Mouse (Mus musculus) heart, postnatal 4 days (tissue): ENCODE data around the gene Astn1. TPM values are rescaled to one million over a fixed set of nuclear protein-coding genes. Genes with fewer than 3 reads are reported as not detected.

ENCODE experiments used
- DNase-seq: peaks from one replicate; pipeline ENCODE4 v3.0.0; 2021
- total RNA-seq, 2 experiments: library from RNA; stranded (reverse); gene quantifications; 2 replicates each; pipeline ENCODE4 v1.2.3; 2021

The Astn1 gene
- 1 to 10 TPM; 1.6 to 2.1 TPM for total RNA-seq

GRCm38 (mm10) chr1:158361964-158362291 lies at the start of gene Astn1:
Gene Astn1 (plus strand): TSS chr1:158362273.
- no peak for DNase-seq

DNA sequence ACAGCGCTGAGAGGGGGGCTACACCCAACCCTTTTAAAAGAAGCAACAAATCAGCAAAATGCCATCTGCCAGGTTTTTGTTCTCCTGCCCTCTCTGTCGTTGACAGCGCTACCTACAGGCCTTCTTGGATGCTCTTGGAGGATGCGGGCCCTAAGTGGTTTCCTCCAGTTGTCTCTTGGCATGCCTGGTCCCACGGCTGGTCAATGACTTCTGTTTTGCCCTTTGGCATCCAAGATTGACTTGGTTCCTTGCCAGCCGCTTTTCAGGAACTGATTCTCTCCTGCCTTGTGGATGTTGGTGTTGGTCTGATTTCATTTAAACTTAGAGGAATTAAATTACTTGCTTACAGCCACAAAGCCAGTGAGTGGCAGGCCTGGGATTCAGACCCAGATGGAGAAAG lies 38.7 kb upstream of the Astn1 start:
- DNase-seq, result no peak

GRCm38 (mm10) chr1:158328126-158328525 lies 33.9 kb upstream of the Astn1 start:
- no peak for DNase-seq

DNA sequence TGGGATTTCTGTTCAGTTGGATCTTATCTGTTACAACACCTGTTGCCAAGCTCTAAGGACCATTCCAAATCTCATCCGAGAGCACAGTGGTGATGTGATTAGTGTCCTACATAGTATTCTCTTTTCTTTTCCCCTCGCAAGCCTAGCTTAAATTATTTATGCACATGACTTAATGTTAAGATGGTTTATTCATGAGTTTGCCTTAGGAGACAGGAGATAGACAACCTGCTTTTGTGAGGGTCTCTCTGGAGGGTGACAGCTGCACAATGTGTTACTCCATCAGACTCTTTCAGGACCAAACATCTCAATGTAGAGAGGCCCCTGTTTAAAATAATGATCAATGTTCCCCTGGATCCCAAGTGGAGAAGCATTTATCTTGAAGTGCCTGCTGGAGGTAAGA lies 33.2 kb upstream of the Astn1 start:
- DNase-seq, result no peak

- DNase-seq, result no peak
These were observed 18.8 kb upstream of the Astn1 start for GRCm38 (mm10) chr1:158343243-158343714.

DNA sequence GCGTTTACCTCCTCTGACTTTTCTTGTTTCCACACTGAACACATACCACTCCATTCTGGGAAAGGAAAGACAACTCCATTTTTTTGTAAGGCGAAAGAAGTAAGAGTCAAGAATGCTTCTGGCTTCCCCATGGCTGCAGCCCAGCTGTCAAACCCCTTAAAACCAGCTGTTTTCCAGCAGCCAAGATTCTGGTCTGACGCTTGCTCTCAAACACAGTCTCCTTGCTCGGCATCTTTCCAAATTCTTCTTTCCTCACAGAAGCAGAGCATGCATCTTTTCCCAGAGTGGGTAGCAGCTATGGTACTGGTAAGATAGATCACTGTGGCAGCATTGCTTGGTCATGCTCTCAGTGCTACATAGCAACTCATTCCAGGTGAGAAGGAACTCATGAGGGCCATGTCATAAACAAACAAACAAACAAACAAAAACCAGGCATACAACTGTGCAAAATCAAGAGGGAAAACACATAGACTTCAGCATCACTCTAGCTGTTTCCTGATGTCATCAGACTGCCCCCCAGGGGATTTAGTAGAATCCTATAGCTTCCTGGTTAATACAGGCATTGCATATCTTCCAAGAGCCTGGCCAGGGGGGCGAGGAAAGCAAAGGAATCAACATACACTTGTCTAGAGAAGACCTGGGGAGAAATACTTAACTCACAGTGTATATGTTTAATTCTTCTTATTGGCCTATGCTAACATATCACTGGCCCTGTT lies 8.3 kb upstream of the Astn1 start:
- peak; percentile 15 for DNase-seq

DNA sequence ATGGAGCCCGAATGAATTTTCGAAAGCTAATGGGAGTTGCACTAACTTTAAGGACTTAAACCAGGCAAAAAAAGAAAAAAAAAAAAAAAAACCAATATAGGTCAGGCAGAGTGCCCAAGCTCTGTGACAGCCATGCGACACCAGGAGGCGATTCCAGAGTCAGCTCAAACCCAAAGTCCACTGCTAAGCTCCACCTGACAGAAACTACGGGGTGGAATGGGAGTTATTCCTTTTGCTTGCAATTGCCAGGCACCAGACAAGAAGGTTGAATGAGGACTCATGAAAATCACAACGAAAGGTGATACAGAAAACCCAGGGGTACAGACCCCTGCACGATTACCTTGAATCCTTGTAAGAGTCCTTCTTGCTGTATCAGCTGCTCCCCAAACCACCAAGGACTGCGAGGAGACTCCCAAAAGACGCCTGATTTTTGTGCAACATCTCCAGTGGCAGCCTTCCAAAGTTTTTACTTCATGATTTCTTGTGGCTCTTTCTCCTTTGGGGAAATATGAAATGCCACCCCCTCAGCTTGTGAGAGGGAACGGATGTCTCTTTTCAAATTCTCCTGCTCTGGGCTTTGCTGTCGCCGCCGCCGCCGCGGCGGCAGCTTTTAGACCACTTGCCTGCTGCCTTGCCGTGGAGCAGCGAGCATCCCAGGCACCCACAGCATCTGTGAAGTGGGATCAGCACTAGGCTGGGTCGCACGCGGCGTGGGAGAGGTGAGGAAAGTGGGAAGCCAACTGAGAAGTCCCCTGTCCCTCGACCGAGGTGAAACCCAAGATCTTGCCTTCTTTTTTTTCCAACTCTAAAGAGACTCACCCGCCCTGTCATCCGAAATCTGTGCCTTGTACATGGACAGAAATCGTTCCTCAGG lies 6.7 kb upstream of the Astn1 start:
- DNase-seq, result peak; percentile 13

DNA sequence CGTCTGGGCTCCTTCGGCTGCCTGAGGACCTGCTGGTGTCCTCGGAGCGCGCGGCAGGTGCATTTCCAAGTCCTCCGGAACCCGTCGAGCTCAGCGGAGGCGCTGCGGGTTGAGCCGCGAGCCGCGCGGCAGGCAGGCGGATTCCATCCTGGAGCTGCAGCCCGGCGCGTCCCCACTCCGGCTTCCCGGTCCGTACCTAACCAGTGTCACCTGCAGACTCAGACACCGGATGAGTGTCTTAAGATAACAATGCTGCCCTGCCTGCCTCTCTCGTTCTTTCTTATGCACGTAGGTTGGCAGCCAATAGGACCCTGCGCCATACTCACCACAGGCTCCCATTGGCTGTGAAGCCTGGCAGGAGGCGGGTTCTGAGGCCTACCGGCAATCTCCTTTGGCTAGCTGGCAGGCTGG lies 6.0 kb upstream of the Astn1 start, which contains the start of gene Brinp2:
Gene Brinp2, minus strand, starts transcription at position 276 of the 411 bp plus-strand sequence.
- DNase-seq, result peak; percentile 79

- DNase-seq, result no peak
These were observed 424 bp downstream of the Astn1 start for GRCm38 (mm10) chr1:158362292-158363101.

DNA sequence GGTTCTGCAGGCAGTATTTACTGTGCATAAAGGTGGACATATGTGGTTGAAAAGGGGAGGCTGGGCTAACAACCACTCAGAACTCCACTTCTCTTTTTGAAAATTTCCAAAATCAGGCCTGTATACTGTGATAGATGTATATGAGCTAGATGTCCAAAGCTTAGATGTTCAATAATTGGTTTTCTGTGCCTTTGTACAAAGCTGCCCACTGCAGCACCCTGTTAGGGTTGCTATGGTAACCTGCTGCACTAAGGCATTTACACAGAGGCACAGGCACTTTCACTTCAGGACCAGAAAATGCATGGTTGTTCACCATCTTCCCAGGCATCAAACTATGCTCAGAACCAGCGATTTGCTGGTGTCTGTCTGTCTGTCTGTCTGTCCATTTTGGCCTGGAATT lies 2.4 kb downstream of the Astn1 start:
- no peak for DNase-seq

DNA sequence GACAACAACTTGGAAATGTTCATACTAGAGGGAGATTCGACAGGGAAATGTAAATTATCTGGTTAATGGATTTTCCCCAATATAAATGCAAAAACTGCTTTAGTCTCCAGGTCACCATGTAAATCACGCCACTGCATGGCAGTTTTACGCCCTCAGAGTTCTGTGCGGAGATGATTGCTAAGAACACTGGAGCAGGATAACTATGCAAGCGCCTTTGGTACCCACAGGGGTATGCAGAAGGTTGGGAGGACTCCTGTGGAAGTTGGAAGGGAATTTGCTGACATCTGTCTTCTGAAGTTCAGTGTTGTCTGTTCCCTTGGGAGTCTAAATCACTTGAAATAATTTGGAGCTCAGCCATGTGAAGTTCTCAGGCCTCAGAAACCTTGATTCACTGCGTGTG lies 20.2 kb downstream of the Astn1 start:
- DNase-seq, result no peak

- DNase-seq, result no peak
These were observed 21.1 kb downstream of the Astn1 start for GRCm38 (mm10) chr1:158383210-158383609.

GRCm38 (mm10) chr1:158385311-158385710 lies 23.2 kb downstream of the Astn1 start:
- DNase-seq, result no peak

DNA sequence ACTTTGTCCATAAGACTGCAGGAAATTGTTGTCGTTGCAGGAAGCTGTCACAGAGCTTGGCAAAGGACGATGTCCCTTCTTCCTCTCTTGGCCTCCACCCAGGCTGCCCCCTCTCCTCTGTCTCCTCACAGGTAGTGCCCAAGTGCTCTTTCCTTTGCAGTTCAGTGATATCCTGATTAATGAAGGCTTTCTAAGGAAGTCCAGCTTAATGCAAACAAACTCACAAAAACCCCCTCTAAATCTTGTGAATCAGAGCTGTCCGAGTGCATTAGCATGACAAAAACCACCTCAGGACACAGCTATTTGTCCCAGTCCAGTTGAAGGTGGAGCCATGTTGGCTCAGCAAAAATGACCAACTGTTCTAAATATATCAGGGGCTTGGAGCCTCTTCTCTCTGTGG lies 24.7 kb downstream of the Astn1 start:
- DNase-seq, result no peak

- DNase-seq, result no peak
These were observed 26.9 kb downstream of the Astn1 start for GRCm38 (mm10) chr1:158388995-158389394.

DNA sequence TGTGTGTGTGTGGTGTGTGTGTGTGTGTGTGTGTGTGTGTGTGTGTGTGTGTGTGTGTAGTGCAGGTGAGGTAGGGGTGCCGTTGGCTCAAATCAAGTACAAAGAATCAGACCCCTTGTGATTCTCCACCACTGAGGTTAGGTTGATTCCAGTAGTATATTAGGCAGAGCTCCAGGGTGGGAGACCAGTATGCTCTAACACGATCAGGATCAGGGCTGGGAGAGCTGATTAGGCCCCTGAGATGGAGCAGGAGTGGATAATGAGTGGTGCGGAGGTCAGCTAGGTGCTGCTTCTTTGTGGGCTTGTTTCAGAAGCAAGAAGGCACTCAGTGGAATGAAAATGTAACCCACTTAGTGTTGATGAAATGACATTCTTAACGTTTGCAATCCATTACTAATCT lies 28.6 kb downstream of the Astn1 start:
- DNase-seq, result no peak

GRCm38 (mm10) chr1:158397058-158397457 lies 35.0 kb downstream of the Astn1 start:
- DNase-seq, result no peak

- no peak for DNase-seq
These were observed 38.8 kb downstream of the Astn1 start for GRCm38 (mm10) chr1:158400898-158401297.

GRCm38 (mm10) chr1:158405899-158406769 lies 44.1 kb downstream of the Astn1 start:
- DNase-seq, result no peak

DNA sequence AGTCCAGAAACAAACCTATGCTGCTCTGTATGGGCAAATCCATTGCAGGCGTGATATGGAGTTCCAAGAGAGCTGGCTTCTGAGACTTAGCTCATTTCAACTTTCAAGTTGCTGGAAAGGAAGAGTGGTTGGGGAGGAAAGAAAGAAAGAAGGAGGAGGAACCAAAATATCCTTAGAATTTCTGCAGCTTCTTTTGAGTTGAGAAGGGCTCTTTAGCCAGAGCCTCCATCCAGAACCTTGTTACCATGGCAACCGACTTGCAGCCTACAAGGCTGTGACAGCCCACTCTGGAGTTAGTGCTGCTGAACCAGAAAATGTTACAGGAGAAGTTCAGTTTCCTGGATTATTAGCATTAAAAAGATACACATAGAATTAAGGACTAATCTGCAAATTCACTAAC lies 46.1 kb downstream of the Astn1 start:
- no peak for DNase-seq

DNA sequence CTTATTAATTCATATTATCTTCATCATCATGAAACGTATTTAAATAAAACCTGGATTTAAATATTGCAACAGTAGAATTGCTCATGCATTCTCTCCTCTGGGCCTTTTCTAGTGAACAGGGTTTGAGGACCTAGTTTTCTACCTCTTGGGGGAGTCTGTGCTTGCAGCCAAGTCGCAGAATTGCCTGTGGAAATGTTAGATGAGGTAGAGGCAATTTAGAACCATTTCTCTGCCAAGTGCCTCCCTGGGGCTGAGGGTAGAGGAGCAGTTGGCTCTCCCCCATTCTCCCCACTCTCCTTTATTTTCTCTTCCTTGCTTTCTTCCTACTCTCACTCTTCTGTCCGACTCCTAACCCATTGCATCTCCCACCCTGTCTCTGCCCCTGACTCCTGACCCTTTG lies 49.1 kb downstream of the Astn1 start:
- DNase-seq, result no peak

DNA sequence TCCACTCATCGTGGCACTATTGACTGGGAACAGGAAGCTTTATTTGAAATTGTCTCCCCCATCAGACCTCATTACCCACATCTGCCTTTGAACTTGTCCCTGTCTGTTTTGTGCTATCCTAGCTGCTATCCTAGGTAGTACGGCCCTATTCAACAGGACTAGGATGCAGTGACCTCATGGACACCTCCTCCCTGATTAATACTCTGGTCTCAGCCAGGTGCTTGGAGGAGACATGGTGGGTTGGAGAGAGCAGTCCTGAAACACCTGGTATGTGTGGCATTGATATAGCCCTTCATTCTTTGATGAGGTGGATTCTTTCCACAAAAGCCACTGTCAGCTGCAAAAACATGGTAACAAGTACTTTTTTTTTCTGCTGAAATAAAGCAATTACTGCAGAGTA lies 52.1 kb downstream of the Astn1 start:
- no peak for DNase-seq
